Mouse (Mus musculus) ES-E14 (cell line): ENCODE data around the gene Commd1. TPM values are rescaled to one million over a fixed set of nuclear protein-coding genes. Genes with fewer than 3 reads are reported as not detected.
A peak's percentile ranks its signal among the peaks of the same experiment; 100 is the strongest.

Experiments
- DNase-seq: peaks from one replicate; pipeline ENCODE4 v3.0.0-alpha.2; 2013; ENCODE audit warnings: low read depth, low spot score
- H3K27ac ChIP-seq: 2 replicates; pipeline ENCODE4 v1.5.1; 2012; ENCODE audit warnings: low read depth, mild to moderate bottlenecking, low read length, moderate library complexity, mixed read lengths; ENCODE audit not compliant: poor library complexity, insufficient read depth, severe bottlenecking
- H3K36me3 ChIP-seq: 2 replicates; pipeline ENCODE4 v1.6.1; 2012; ENCODE audit warnings: mild to moderate bottlenecking, low read length, moderate library complexity, mixed read lengths; ENCODE audit not compliant: control insufficient read depth, poor library complexity, insufficient read depth, severe bottlenecking
- H3K4me1 ChIP-seq, 2 experiments: fragments of 150-350 bp in 1 of 2; sonication (generic) in 1 of 2; 2 replicates each; pipeline ENCODE4 v1.6.1; 2012; ENCODE audit warnings: low read length in 2 of 2, mild to moderate bottlenecking in 1 of 2, mixed read lengths in 1 of 2; ENCODE audit not compliant: control insufficient read depth in 2 of 2, insufficient read depth in 2 of 2, poor library complexity in 1 of 2
- H3K4me3 ChIP-seq, 2 experiments: fragments of 150-350 bp in 1 of 2; sonication (generic) in 1 of 2; 2 replicates each; pipeline ENCODE4 v1.5.1; 2012; ENCODE audit warnings: low read length in 2 of 2, low read depth in 1 of 2, mild to moderate bottlenecking in 1 of 2, mixed read lengths in 1 of 2; ENCODE audit not compliant: insufficient read depth in 1 of 2, poor library complexity in 1 of 2, severe bottlenecking in 1 of 2
- H3K9ac ChIP-seq: 2 replicates; pipeline ENCODE4 v1.6.1; 2012; ENCODE audit warnings: low read depth, mild to moderate bottlenecking, low read length, mixed read lengths; ENCODE audit not compliant: poor library complexity, insufficient read depth, severe bottlenecking
- H3K9me3 ChIP-seq: fragments of 150-350 bp; sonication (generic); 2 replicates; pipeline ENCODE4 v1.6.1; 2012; ENCODE audit warnings: low read depth, mild to moderate bottlenecking, low read length; ENCODE audit not compliant: control insufficient read depth, insufficient read depth
- CHD2 ChIP-seq: IDR thresholded peaks from 2 replicates; pipeline ENCODE4 v1.6.1; 2014; ENCODE audit warnings: mild to moderate bottlenecking, low read depth, low read length, inconsistent platforms
- HCFC1 ChIP-seq: IDR thresholded peaks from 2 replicates; pipeline ENCODE4 v1.6.1; 2012; ENCODE audit warnings: low read length, inconsistent platforms, borderline replicate concordance; ENCODE audit not compliant: insufficient read depth
- MAFK ChIP-seq: IDR thresholded peaks from 2 replicates; pipeline ENCODE4 v1.6.1; 2014; ENCODE audit warnings: mild to moderate bottlenecking, low read depth, low read length, inconsistent platforms; ENCODE audit not compliant: insufficient read depth
- ZC3H11A ChIP-seq: IDR thresholded peaks from 2 replicates; pipeline ENCODE4 v1.6.1; 2012; ENCODE audit warnings: low read depth, mild to moderate bottlenecking, inconsistent platforms, low read length, borderline replicate concordance
- ZNF384 ChIP-seq: IDR thresholded peaks from 2 replicates; pipeline ENCODE4 v1.6.1; 2012; ENCODE audit warnings: low read depth, low read length, inconsistent platforms
- in situ Hi-C, 2 experiments: fragments of 600-800 bp; cut with MboI; formaldehyde crosslinking; loops; one replicate each; pipeline ENCODE4 v1.15.1; 2025; ENCODE audit warnings: low sequenced_read_pairs in 2 of 2, inconsistent platforms in 1 of 2; ENCODE audit not compliant: unreplicated experiment in 2 of 2
- total RNA-seq: library from RNA; depleted of rRNA; stranded (reverse); fragments of 300-350 nt; gene quantifications from 2 replicates; pipeline ENCODE4 v1.2.3, GENCODE M21; 2012

Commd1 gene
- total RNA-seq, 1 experiment = 106 TPM

DNA sequence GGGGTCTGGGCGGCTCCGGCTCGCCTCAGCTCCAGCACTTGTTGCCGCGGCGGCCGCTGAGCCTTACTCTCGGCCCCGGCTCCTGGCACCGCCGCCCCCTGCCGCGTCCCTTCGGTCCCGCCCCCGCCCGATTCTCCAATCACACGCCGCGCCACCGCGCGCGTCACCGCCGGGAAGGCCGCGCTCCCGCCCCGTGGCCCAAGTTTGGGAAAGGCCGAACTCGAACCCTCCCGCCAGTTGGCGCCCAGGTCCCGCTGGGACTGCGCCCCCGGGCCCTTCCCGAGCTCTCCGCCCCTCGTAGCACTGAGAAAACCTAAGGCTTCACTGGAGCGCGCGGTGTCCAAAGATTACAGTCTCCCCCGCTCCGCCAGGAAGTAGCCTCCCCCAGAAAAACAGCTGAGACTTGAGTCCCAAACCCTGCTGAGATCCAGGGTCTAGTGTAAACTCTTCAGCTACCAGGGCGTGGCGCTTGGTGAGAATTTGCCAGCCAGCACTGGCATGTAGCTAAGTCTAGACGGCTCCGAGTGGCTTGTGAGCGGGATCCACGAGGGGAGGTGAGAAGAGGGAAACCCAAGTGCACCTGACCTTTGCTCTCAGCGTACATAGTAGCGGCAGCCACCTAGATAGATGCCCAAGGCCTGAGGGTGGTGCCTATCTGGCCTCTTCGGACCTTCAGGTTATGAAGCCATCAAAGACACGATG is 122.4 kb downstream of the Commd1 start:
- H3K4me1 ChIP-seq = peaks cover 3 to 8% of the 10 kb centered on the region in 2 experiments; a peak in 2 of 4 replicates
- H3K4me3 ChIP-seq = peak overlapping the region; percentile 94 to 97
- H3K9me3 ChIP-seq = no peaks in the 10 kb centered on the region
- H3K27ac ChIP-seq = peak overlapping the region; percentile 86
- peak; percentile 87 for DNase-seq
- TF ChIP-seq ZNF384 = no peak
- no peak for TF ChIP-seq CHD2
- TF ChIP-seq HCFC1 = no peak
- no peak for TF ChIP-seq ZC3H11A
- no peak for TF ChIP-seq MAFK
- H3K36me3 ChIP-seq = no peaks in the 10 kb centered on the region
- in situ Hi-C loops = no loop called here
- peak overlapping the region; percentile 94 for H3K9ac ChIP-seq

DNA sequence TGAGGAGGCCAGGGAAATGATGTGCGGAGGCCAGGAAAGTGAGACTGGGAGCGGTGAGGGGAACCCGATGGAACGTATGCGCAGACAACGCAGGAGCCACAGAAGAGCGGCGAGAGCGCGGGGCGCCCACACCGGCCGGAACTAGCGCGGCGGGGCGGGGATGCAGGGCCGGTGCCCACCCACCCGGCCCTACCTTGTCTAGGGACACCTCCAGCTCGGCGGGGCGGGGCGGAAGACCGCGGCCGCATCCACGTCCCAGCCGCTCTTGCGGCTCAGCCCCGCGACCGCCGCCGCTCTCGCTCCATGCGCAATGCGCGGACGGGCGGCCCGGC is 122.9 kb downstream of the Commd1 start:
- in situ Hi-C loops = no loop called here
- H3K4me1 ChIP-seq = peaks cover 0 to 8% of the 10 kb centered on the region in 2 experiments; a peak in 1 of 4 replicates
- H3K36me3 ChIP-seq = no peaks in the 10 kb centered on the region
- H3K9me3 ChIP-seq = no peaks in the 10 kb centered on the region
- TF ChIP-seq CHD2 (no peak), HCFC1 (no peak), MAFK (no peak), ZNF384 (no peak)
- DNase-seq = peak; percentile 31
- H3K9ac ChIP-seq = peak overlapping the region; percentile 94
- H3K27ac ChIP-seq = peak overlapping the region; percentile 71
- H3K4me3 ChIP-seq = peak overlapping the region; percentile 94 to 97

DNA sequence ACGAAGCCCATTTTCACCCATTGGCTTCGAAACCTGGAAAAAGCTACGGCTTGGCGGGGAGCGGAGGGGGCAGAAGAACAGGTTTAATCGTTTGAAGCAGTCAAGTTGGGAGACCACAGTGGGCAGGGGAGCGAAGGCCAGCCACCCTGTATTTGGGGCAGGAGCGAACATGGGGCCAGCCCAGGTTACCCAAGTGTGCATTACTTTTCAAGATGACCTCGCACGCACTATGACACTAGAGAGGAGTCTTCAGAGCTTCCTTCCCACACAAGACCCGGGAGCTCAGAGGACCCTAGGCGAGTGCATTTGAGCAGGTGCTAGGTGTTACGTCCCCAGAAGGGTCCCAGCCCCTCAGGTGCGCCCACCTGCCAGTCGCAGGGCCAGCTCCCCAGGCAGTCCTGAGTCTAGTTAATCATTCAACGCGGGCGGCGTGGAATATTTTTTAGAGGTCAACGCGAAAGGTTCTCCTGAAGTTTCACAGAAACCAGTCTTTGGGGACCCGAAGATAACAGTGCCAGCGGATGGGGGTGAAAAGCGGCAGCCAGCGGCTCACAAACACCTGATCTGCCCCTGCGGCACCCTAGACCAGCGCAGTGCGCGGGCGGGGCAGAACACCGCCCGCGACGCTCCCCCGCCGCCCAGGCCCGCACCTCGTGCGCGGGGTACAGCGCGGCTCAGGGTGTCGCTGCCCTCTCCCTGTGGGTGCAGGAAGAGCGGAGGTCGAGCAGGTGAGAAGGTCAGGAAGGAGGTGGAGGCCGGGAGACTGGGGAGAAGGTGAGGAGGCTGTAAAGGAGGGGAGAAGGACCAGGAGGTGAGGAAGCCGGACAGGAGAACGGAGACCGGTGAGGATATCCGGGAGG is 123.5 kb downstream of the Commd1 start:
- Histone ChIP-seq H3K9ac (peak overlapping the region; percentile 94), H3K9me3 (no peaks in the 10 kb centered on the region), H3K27ac (peak overlapping the region; percentile 71), H3K4me3 (peak overlapping the region; percentile 94 to 97), H3K4me1 (peaks cover 4 to 11% of the 10 kb centered on the region in 2 experiments), H3K36me3 (no peaks in the 10 kb centered on the region)
- no peak for DNase-seq
- TF ChIP-seq CHD2 = no peak
- TF ChIP-seq MAFK = no peak
- TF ChIP-seq HCFC1 = no peak
- no peak for TF ChIP-seq ZC3H11A
- no peak for TF ChIP-seq ZNF384
- in situ Hi-C loops = no loop called here

DNA sequence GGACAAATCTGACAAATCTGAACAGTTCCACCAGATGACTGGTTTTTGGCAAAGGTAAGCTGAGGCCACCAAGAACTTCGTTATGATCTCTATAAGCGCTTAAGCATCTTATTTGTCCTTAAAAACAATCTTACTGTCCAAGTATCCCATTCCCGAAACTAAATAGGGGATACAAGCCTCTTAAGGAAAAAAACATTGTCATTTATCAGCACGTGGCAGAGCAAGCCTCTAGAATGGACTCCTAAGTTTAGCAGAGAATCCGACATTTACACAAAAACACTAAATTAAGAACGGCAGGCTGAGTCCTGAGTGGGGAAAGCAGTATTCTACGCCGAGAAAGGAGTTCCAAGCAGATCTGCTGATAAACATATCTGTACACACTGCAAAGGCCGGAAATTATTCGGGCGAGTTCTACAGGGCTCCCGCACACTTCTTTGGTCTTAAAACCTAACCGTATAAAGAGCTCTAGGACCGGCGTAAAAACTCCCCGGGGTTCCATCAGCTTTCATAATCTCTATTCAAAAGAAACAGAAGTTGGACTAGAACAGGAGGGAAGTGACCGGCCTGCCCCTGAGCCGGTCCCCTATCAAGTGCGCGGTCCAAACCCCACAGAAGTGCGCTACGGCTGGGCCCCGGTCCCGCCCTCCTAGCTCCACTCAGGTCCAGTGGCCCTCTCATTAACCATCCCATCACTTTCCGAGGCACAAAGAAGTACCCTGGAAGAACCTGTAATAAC is 124.3 kb downstream of the Commd1 start:
- in situ Hi-C loops = no loop called here
- Histone ChIP-seq H3K9me3 (no peaks in the 10 kb centered on the region), H3K27ac (no peak overlapping the region), H3K4me1 (peaks cover 8 to 11% of the 10 kb centered on the region in 2 experiments), H3K4me3 (peak overlapping the region; percentile 94 to 97), H3K9ac (peak overlapping the region; percentile 94), H3K36me3 (no peaks in the 10 kb centered on the region)
- TF ChIP-seq MAFK = no peak
- no peak for TF ChIP-seq ZC3H11A
- no peak for TF ChIP-seq ZNF384
- no peak for TF ChIP-seq HCFC1
- TF ChIP-seq CHD2 = no peak
- DNase-seq = no peak
